Mouse (Mus musculus): Measurements from ENCODE around the gene Dnajb3. TPM values are rescaled to one million over a fixed set of nuclear protein-coding genes. Genes with fewer than 3 reads are reported as not detected.

Dnajb3 gene
- polyA plus RNA-seq, 1 experiment from 2014 or later = 13.6 TPM

GRCm38 (mm10) chr1:88233421-88234247 lies 28.1 kb upstream of the Dnajb3 start:
- Histone ChIP-seq H3K27me3 (ENCODE audit: insufficient read depth, low read length) (no peaks in the 10 kb centered on the region), H3K9me3 (replicated peaks; ENCODE audit: low read length) (peaks cover 76% of the 10 kb centered on the region), H3K4me3 (replicated peaks; ENCODE audit: low read depth, low read length) (no peak overlapping the region), H3K9ac (ENCODE audit: low read depth, low read length) (no peak overlapping the region), H3K27ac (no peak overlapping the region), H3K36me3 (ENCODE audit: insufficient read depth, low read length) (no peaks in the 10 kb centered on the region), H3K4me1 (replicated peaks; ENCODE audit: insufficient read depth, low read length) (no peaks in the 10 kb centered on the region), H3K4me2 (ENCODE audit: low read length) (no peak overlapping the region)
- DNase-seq (ENCODE audit: low spot score) (no peak), ATAC-seq (replicated peaks; ENCODE audit: low FRiP score, low read depth) (no peak)
- WGBS = 65% methylated on average over 14 of the region's 14 CpGs
- TF ChIP-seq CTCF (IDR thresholded peaks at IDR 0.05; ENCODE audit: low read depth) = no peak

- no peaks in the 10 kb centered on the region for H3K27me3 ChIP-seq (ENCODE audit: insufficient read depth, low read length)
- no peak overlapping the region for H3K4me2 ChIP-seq (ENCODE audit: low read length)
- DNase-seq (ENCODE audit: low spot score) (no peak), ATAC-seq (replicated peaks; ENCODE audit: low FRiP score, low read depth) (no peak)
- no peak overlapping the region for H3K4me3 ChIP-seq (replicated peaks; ENCODE audit: low read depth, low read length)
- no peaks in the 10 kb centered on the region for H3K4me1 ChIP-seq (replicated peaks; ENCODE audit: insufficient read depth, low read length)
- no peaks in the 10 kb centered on the region for H3K36me3 ChIP-seq (ENCODE audit: insufficient read depth, low read length)
- no peak overlapping the region for H3K9ac ChIP-seq (ENCODE audit: low read depth, low read length)
- H3K9me3 ChIP-seq (replicated peaks; ENCODE audit: low read length) = peaks cover 76% of the 10 kb centered on the region
- H3K27ac ChIP-seq = no peak overlapping the region
- WGBS = 50% methylated on average over 3 of the region's 3 CpGs
- TF ChIP-seq CTCF (IDR thresholded peaks at IDR 0.05; ENCODE audit: low read depth) = no peak
Measured at GRCm38 (mm10) chr1:88232664-88233380, 27.2 kb upstream of the Dnajb3 start.

GRCm38 (mm10) chr1:88231803-88232499 lies 26.4 kb upstream of the Dnajb3 start:
- no peak for DNase-seq (ENCODE audit: low spot score)

DNA sequence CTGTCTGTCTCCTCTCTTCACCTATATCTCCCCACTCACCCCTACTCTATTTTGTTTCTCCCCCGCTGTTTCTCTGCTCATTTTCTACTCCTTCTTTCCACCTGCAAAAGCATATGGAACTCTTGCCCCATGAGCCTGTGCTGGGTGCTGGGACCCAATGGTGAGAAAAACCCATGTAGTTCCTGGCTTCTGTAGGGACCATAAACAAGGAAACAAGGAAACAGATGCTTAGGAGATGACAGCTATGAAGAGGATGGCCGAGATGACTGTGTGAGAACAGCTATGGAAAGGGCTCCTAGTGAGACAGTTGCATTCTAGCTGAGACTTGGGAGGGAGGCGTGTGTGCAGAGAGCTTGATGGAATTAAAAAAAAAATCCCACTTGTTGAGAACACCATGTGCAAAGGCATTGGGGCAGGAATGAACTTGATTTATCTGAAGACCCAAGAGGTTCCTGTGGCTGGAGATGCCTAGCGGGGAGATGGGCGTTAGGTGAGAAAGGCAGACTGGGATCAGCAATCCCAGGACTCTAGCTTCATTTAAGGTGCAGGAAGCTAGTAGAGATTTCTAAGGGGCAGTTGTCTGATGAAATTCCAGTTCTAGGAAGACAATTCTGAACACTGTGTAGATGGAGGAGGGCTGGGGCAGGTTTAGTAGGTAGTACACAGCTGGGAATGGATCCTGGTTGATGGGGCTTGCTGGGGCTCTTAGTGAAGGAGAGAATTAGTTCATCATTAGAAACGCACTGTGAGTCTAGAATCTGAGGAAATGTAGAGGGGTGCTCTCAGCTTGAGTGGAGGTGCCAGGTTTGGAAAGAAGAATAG lies 25.6 kb upstream of the Dnajb3 start:
- H3K9ac ChIP-seq (ENCODE audit: low read depth, low read length) = no peak overlapping the region
- no peak for ATAC-seq (replicated peaks; ENCODE audit: low FRiP score, low read depth)

More at GRCm38 (mm10) chr1:88231803-88232499, 26.4 kb upstream of the Dnajb3 start:
- H3K4me1 ChIP-seq (replicated peaks; ENCODE audit: insufficient read depth, low read length) = no peaks in the 10 kb centered on the region
- no peak overlapping the region for H3K4me2 ChIP-seq (ENCODE audit: low read length)
- no peaks in the 10 kb centered on the region for H3K36me3 ChIP-seq (ENCODE audit: insufficient read depth, low read length)
- H3K27ac ChIP-seq = no peak overlapping the region
- WGBS = 66% methylated on average over 7 of the region's 7 CpGs
- H3K27me3 ChIP-seq (ENCODE audit: insufficient read depth, low read length) = no peaks in the 10 kb centered on the region
- no peak overlapping the region for H3K9ac ChIP-seq (ENCODE audit: low read depth, low read length)
- H3K4me3 ChIP-seq (replicated peaks; ENCODE audit: low read depth, low read length) = no peak overlapping the region
- TF ChIP-seq CTCF (IDR thresholded peaks at IDR 0.05; ENCODE audit: low read depth) = no peak
- ATAC-seq (replicated peaks; ENCODE audit: low FRiP score, low read depth) = no peak
- H3K9me3 ChIP-seq (replicated peaks; ENCODE audit: low read length) = peaks cover 69% of the 10 kb centered on the region

DNA sequence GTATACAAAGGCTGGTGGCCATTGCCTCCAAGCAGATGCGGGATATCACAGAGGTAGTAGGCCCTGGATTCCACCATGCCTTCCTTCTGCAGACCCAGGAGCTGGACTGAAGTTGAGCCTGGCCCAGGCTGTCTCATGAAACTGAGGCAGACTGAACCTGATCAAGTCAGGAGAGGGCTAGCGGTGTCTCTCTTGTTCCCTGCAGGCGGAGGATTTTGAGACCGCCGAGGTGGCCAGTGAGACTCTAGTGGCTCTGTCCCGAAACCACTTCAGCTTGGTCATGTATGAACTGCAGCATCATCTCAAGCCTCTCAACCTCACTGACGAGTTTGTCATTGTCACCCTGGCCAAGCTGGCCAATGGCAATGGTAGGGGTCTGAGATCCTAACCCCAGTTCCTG lies 24.8 kb upstream of the Dnajb3 start:
- ATAC-seq (replicated peaks; ENCODE audit: low FRiP score, low read depth) (no peak), DNase-seq (ENCODE audit: low spot score) (no peak)
- WGBS = 72% methylated on average over 7 of the region's 7 CpGs
- Histone ChIP-seq H3K4me1 (replicated peaks; ENCODE audit: insufficient read depth, low read length) (no peaks in the 10 kb centered on the region), H3K4me2 (ENCODE audit: low read length) (no peak overlapping the region), H3K27me3 (ENCODE audit: insufficient read depth, low read length) (no peaks in the 10 kb centered on the region), H3K27ac (no peak overlapping the region), H3K9me3 (replicated peaks; ENCODE audit: low read length) (peaks cover 64% of the 10 kb centered on the region), H3K36me3 (ENCODE audit: insufficient read depth, low read length) (no peaks in the 10 kb centered on the region), H3K4me3 (replicated peaks; ENCODE audit: low read depth, low read length) (no peak overlapping the region), H3K9ac (ENCODE audit: low read depth, low read length) (no peak overlapping the region)
- no peak for TF ChIP-seq CTCF (IDR thresholded peaks at IDR 0.05; ENCODE audit: low read depth)

More for the DNA sequence above, 25.6 kb upstream of the Dnajb3 start:
- Histone ChIP-seq H3K27ac (no peak overlapping the region), H3K4me2 (ENCODE audit: low read length) (no peak overlapping the region), H3K27me3 (ENCODE audit: insufficient read depth, low read length) (no peaks in the 10 kb centered on the region), H3K4me3 (replicated peaks; ENCODE audit: low read depth, low read length) (no peak overlapping the region), H3K4me1 (replicated peaks; ENCODE audit: insufficient read depth, low read length) (no peaks in the 10 kb centered on the region), H3K36me3 (ENCODE audit: insufficient read depth, low read length) (no peaks in the 10 kb centered on the region), H3K9me3 (replicated peaks; ENCODE audit: low read length) (peaks cover 65% of the 10 kb centered on the region)
- no peak for DNase-seq (ENCODE audit: low spot score)
- WGBS = 75% methylated on average over 6 of the region's 6 CpGs
- TF ChIP-seq CTCF (IDR thresholded peaks at IDR 0.05; ENCODE audit: low read depth) = no peak

All from kidney, postnatal 0 days (tissue).